Mouse (Mus musculus) liver, postnatal 0 days (tissue): ENCODE measurements at regions not wholly inside any gene's neighbourhood (a gene's known extent, or its start where the extent isn't known, plus 50 kb on each side); places are given as distances from the start of the nearest gene placed in this dataset.

Experiments used
- CTCF ChIP-seq: sonication (generic); IDR thresholded peaks from 2 replicates; pipeline ENCODE4 v1.5.1; 2016; ENCODE audit warnings: antibody characterized with exemption, low read depth
- EP300 ChIP-seq: IDR thresholded peaks from 2 replicates; pipeline ENCODE4 v1.6.1; 2016; ENCODE audit warnings: antibody characterized with exemption, low read depth, mild to moderate bottlenecking

DNA sequence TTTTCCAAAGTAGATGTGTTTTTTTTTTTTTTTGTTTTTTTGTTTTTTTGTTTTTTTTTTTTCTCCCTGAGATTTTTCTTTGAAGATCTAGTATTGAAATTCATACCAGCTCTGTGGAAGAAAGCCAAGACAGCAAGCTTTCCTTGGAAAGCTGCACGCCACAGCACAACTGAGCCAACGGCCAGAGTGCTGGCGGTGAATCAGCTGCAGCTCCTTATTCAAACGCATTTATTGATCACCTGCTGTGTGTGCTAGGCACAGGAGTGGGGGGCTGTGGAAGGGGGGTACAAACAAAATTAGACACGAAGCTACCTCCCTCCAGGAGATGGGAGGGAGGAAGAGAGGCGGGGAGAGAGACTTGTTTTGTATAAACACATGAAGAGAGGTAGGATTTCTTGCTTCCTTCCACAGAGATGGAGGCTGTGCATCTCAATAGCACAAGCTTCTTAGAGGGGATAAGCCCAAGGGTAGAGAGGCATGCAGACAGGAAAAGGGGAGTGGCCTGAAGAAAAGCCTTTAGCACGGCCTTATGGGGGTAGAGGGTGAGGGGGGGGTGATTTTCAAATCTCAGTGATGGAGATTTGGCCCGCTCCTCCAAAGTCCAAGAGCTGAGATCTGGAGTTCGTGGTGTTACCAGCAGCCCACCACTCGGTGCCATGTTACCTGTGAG is 170.1 kb upstream of the Pum3 start:
- TF ChIP-seq EP300 (no peak), CTCF (no peak)
